Mouse (Mus musculus) intestine, postnatal 0 days (tissue): ENCODE data around the gene Cbx5. TPM values are rescaled to one million over a fixed set of nuclear protein-coding genes. Genes with fewer than 3 reads are reported as not detected.
A peak's percentile ranks its signal among the peaks of the same experiment; 100 is the strongest.

Source experiments
- ATAC-seq: fragments of 200-750 bp; cut with Nextera tagmentation; 2 replicates; pipeline ENCODE4 v1.8.0; 2017; ENCODE audit warnings: mild to moderate bottlenecking, moderate TSS enrichment, moderate library complexity
- H3K27ac ChIP-seq: fragments of 300-500 bp; sonication (generic); 2 replicates; pipeline ENCODE4 v1.5.1; 2014; ENCODE audit warnings: mild to moderate bottlenecking, low read depth, low read length, moderate library complexity
- H3K27me3 ChIP-seq: fragments of 300-500 bp; sonication (generic); replicated peaks from 2 replicates; pipeline ENCODE4 v1.6.1; 2014; ENCODE audit warnings: low read length, mixed read lengths; ENCODE audit not compliant: control insufficient read depth, insufficient read depth
- H3K36me3 ChIP-seq: fragments of 300-500 bp; sonication (generic); 2 replicates; pipeline ENCODE4 v1.6.1; 2014; ENCODE audit warnings: mild to moderate bottlenecking, moderate library complexity; ENCODE audit not compliant: control insufficient read depth, insufficient read depth
- H3K4me1 ChIP-seq: fragments of 300-500 bp; sonication (generic); replicated peaks from 2 replicates; pipeline ENCODE4 v1.6.1; 2014; ENCODE audit warnings: antibody characterized with exemption, low read length, mixed read lengths; ENCODE audit not compliant: control insufficient read depth, insufficient read depth
- H3K4me2 ChIP-seq: fragments of 300-500 bp; sonication (generic); replicated peaks from 2 replicates; pipeline ENCODE4 v1.6.1; 2014; ENCODE audit warnings: low read depth, mild to moderate bottlenecking, moderate library complexity
- H3K4me3 ChIP-seq: fragments of 300-500 bp; sonication (generic); 2 replicates; pipeline ENCODE4 v1.5.1; 2014; ENCODE audit warnings: low read depth, low read length
- H3K9ac ChIP-seq: fragments of 300-500 bp; sonication (generic); 2 replicates; pipeline ENCODE4 v1.6.1; 2014; ENCODE audit warnings: mild to moderate bottlenecking, low read depth, low read length
- H3K9me3 ChIP-seq: fragments of 300-500 bp; sonication (generic); 2 replicates; pipeline ENCODE4 v1.6.1; 2016; ENCODE audit warnings: mixed run types; ENCODE audit not compliant: control insufficient read depth
- CTCF ChIP-seq: sonication (generic); IDR thresholded peaks from 2 replicates; pipeline ENCODE4 v1.5.1; 2016; ENCODE audit warnings: low read depth, mild to moderate bottlenecking, control low read depth, antibody characterized with exemption, moderate library complexity
- WGBS: fragments of 180-500 bp; shearing (Covaris S2); extraction: QIAGEN DNeasy Blood & Tissue Kit; methylation state at CpG from one replicate; pipeline ENCODE4 v1.1.7; 2014; 5-methylcytosine and 5-hydroxymethylcytosine counted together
- microRNA counts: library from miRNA; unstranded; fragments of <30 nt; microRNA quantifications from one replicate; lab custom pipeline; 2016
- microRNA-seq: library from miRNA; unstranded; fragments of <30 nt; microRNA quantifications from one replicate; pipeline ENCODE4, GENCODE M21; 2016
- polyA plus RNA-seq: library from polyadenylated mRNA; unstranded; fragments of >200 nt; fragmentation: Nextera tagmentation; extraction: Ambion mirVana; gene quantifications from 2 replicates; pipeline ENCODE4 v1.2.1, GENCODE M21; 2015

Gene Cbx5
- polyA plus RNA-seq, 1 experiment from 2014 or later: 24.0 TPM

DNA sequence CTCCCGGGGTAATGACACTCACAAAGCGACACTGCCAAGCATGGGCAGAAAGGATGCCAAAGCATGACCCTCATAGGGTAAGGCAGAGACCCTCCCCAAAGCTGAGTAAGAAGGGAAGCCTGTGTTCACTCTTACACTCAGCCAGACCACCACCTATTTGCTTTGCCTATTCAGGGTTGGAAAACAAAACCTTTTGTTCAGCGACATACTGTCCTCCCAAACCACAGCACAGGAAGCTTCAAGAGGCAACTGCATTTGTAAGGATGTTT is 92.3 kb downstream of the Cbx5 start:
- Histone ChIP-seq H3K9me3 (no peaks in the 10 kb centered on the region), H3K4me3 (peak overlapping the region; percentile 40; the same call in 1 of the 2 replicates), H3K4me1 (no peaks in the 10 kb centered on the region), H3K9ac (no peak overlapping the region), H3K27me3 (peaks cover 52% of the 10 kb centered on the region), H3K27ac (no peak overlapping the region), H3K36me3 (no peaks in the 10 kb centered on the region), H3K4me2 (peak overlapping the region; percentile 66)
- WGBS: 50% methylated on average over 3 of the region's 3 CpGs
- no peak for ATAC-seq
- TF ChIP-seq CTCF: no peak

- TF ChIP-seq CTCF: no peak
- H3K4me3 ChIP-seq: peak overlapping the region; percentile 40
- H3K27me3 ChIP-seq: peaks cover 52% of the 10 kb centered on the region
- H3K36me3 ChIP-seq: no peaks in the 10 kb centered on the region
- ATAC-seq: no peak
- H3K9ac ChIP-seq: peak overlapping the region; percentile 22; the same call in 1 of the 2 replicates
- no peak overlapping the region for H3K27ac ChIP-seq
- no peaks in the 10 kb centered on the region for H3K9me3 ChIP-seq
- no peaks in the 10 kb centered on the region for H3K4me1 ChIP-seq
- H3K4me2 ChIP-seq: peak overlapping the region; percentile 66
- 3% methylated on average over 43 of the region's 57 CpGs for WGBS
Observed at GRCm38 (mm10) chr15:103146627-103147421, 92.8 kb downstream of the Cbx5 start.

GRCm38 (mm10) chr15:103145635-103146299 is 93.8 kb downstream of the Cbx5 start:
- no peak for TF ChIP-seq CTCF
- H3K9me3 ChIP-seq: no peaks in the 10 kb centered on the region
- H3K27me3 ChIP-seq: peaks cover 52% of the 10 kb centered on the region
- no peaks in the 10 kb centered on the region for H3K36me3 ChIP-seq
- no peak overlapping the region for H3K4me3 ChIP-seq
- no peaks in the 10 kb centered on the region for H3K4me1 ChIP-seq
- no peak overlapping the region for H3K4me2 ChIP-seq
- 84% methylated on average over 11 of the region's 11 CpGs for WGBS
- no peak overlapping the region for H3K9ac ChIP-seq
- ATAC-seq: no peak
- no peak overlapping the region for H3K27ac ChIP-seq

DNA sequence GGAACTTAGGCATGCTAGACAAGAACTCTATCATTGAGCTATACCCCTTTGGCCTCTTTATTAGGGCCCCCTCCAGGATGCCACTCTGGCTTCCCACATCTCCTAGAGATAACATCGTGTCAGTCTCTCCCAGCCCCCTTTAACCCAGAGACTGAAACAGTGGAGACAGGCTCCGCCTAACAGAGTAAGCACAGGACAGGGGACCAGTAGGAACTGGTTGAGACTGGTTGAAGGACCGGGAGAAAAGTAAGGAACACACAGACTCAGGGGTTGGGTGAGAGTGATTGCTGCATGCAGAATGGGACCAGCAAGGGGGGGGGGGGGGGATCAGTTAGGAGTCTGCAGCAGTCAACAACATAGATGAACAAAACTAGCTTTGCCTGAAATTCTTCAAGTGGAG is 95.4 kb downstream of the Cbx5 start:
- no peak for TF ChIP-seq CTCF
- Histone ChIP-seq H3K27me3 (peaks cover 59% of the 10 kb centered on the region), H3K4me1 (no peaks in the 10 kb centered on the region), H3K9me3 (no peaks in the 10 kb centered on the region), H3K36me3 (no peaks in the 10 kb centered on the region), H3K9ac (no peak overlapping the region), H3K4me3 (no peak overlapping the region), H3K4me2 (no peak overlapping the region), H3K27ac (no peak overlapping the region)
- WGBS: 37% methylated on average over 3 of the region's 3 CpGs
- ATAC-seq: no peak

MicroRNAs within 50 kb of the gene (microRNA counts, 519-probe panel; counts per million panel counts)
- 4,272 counts per million, percentile 63 among the panel's probes with 10 or more counts for microRNA mmu-miR-148b (lab: Ali Mortazavi, UCI)

Small RNA genes lying within 50 kb of the gene (microRNA-seq; reads per million reads assigned to microRNA genes)
- 621 reads per million, percentile 71 among the genes with 10 or more reads in this experiment for gene Mir148b

Other genes starting within 250 kb of the Cbx5 start
- gene Hoxc8, start 249.2 kb downstream of the Cbx5 start, polyA plus RNA-seq: 3.5 and 4.6 TPM in 2 replicates
- gene Hoxc6, start 241.6 kb downstream of the Cbx5 start, polyA plus RNA-seq: 3.0 and 3.5 TPM in 2 replicates
- 4.8 and 5.2 TPM in 2 replicates for gene Hoxc4, start 220.9 kb downstream of the Cbx5 start, polyA plus RNA-seq
- 8.6 and 9.2 TPM in 2 replicates for gene Smug1, start 72.7 kb downstream of the Cbx5 start, polyA plus RNA-seq
- 219 and 224 TPM in 2 replicates for gene Hnrnpa1, start 616 bp upstream of the Cbx5 start, polyA plus RNA-seq
- 0.82 and 0.90 TPM in 2 replicates for gene Nfe2, start 18.6 kb upstream of the Cbx5 start, polyA plus RNA-seq
- gene Copz1, start 32.9 kb upstream of the Cbx5 start, polyA plus RNA-seq: 248 and 253 TPM in 2 replicates
- not detected in 2 replicates for gene Gpr84, start 70.8 kb upstream of the Cbx5 start, polyA plus RNA-seq
- 2.9 and 3.1 TPM in 2 replicates for gene Zfp385a, start 100.3 kb upstream of the Cbx5 start, polyA plus RNA-seq
- gene Itga5, start 126.9 kb upstream of the Cbx5 start, polyA plus RNA-seq: 25.0 and 25.8 TPM in 2 replicates
- 0.23 TPM in 1 of 2 replicates, not detected in the other for gene Gtsf1, start 190.7 kb upstream of the Cbx5 start, polyA plus RNA-seq
- not detected in 2 replicates for gene Gtsf2, start 208.7 kb upstream of the Cbx5 start, polyA plus RNA-seq
- 1.7 TPM in 2 replicates for gene Nckap1l, start 214.0 kb upstream of the Cbx5 start, polyA plus RNA-seq